Mouse (Mus musculus): ENCODE measurements around the gene Coq10b.

- TF ChIP-seq TAL1 (IDR thresholded peaks at IDR 0.05; ENCODE audit: low read length) (no peak), GATA1 (IDR thresholded peaks at IDR 0.05; ENCODE audit: low read length) (peak; percentile 35; the same call in 1 of the 2 replicates)
Measured at GRCm38 (mm10) chr1:55052355-55052953, at the start of gene Coq10b.
